Mouse (Mus musculus) left cerebral cortex, postnatal 14 days (tissue): ENCODE measurements at regions not wholly inside any gene's neighbourhood (a gene's known extent, or its start where the extent isn't known, plus 50 kb on each side); places are given as distances from the start of the nearest gene placed in this dataset.
"Not testable (repeated sequence)": the region's sequence is repeated elsewhere in the genome, so short reads cannot be mapped to it uniquely, and the experiment has no call there.

Experiments used
- DNase-seq, 2 experiments: peaks; one replicate each; pipeline ENCODE4 v3.0.0; 2021 to 2022; ENCODE audit warnings: low spot score in 2 of 2, mixed read lengths in 1 of 2
- intact Hi-C: fragments of 180-260 bp; cut with DNase I; formaldehyde crosslinking; loops from one replicate; pipeline ENCODE4 v1.15.1; 2025

GRCm38 (mm10) chrY:74732116-74732515 lies 108.4 kb downstream of the Gm21913 start:
- peak; percentile 8 to 67 for DNase-seq
- intact Hi-C loops: not testable (repeated sequence)
